Mouse (Mus musculus) bone marrow, adult 2 months (tissue): ENCODE measurements at regions not wholly inside any gene's neighbourhood (a gene's known extent, or its start where the extent isn't known, plus 50 kb on each side); places are given as distances from the start of the nearest gene placed in this dataset.

ENCODE experiments used
- CTCF ChIP-seq: fragments of 200-500 bp; IDR thresholded peaks from 2 replicates; pipeline ENCODE4 v1.5.1; 2011; ENCODE audit warnings: low read length, control low read depth; ENCODE audit not compliant: control insufficient read depth, insufficient read depth
- POLR2A ChIP-seq: fragments of 200-500 bp; IDR thresholded peaks from 2 replicates; pipeline ENCODE4 v1.6.1; 2011; ENCODE audit warnings: low read depth, mild to moderate bottlenecking, control low read depth, low read length, borderline replicate concordance; ENCODE audit not compliant: control insufficient read depth

DNA sequence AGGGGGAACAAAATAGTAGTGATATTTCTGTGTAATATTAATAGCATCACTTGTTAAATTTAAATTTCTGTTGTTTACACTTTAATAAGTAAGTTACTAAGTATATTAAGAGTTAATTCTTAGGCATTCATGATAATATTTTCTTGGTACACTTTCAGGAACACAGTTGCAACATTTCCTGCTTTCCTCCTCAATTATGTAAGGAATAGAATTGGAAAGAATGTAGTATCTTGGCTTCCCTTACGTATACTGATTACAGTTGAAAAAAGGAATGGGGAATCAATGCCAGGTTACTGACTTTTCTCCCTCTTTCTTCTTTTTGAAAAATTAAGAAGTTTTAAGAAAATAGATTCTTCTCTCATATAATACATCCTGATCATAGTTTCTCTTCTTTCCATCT lies 277.3 kb upstream of the Tbc1d2b start:
- TF ChIP-seq POLR2A, result no peak
- no peak for TF ChIP-seq CTCF
